Mouse (Mus musculus) monocyte, adult 2 months (primary cell): Measurements from ENCODE around the gene Scarb2.

Source experiments
- DNase-seq, 2 experiments: peaks; one replicate each; pipeline ENCODE4 v3.0.0; 2022; ENCODE audit warnings: low spot score in 2 of 2, low read depth in 1 of 2

Scarb2 gene

DNA sequence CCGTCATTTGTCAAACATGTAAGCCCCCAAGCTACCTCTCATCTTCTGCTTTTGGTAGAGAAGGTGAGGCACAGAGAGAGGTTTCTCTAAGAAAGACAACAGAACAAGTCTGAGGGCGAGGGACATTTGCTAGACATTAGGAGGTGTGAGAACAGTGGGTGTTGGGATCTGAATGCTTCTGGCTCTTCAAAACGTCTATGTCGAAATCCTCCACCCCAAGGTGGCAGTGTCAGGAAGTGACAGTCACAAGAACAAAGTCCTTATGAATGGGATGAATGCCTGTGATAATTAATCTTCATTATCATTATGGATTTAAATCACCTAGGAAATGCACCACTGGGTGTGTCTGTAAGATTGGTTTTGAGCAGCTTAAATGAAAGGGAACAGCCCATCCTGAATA lies 11.3 kb downstream of the Scarb2 start:
- no peak for DNase-seq

DNA sequence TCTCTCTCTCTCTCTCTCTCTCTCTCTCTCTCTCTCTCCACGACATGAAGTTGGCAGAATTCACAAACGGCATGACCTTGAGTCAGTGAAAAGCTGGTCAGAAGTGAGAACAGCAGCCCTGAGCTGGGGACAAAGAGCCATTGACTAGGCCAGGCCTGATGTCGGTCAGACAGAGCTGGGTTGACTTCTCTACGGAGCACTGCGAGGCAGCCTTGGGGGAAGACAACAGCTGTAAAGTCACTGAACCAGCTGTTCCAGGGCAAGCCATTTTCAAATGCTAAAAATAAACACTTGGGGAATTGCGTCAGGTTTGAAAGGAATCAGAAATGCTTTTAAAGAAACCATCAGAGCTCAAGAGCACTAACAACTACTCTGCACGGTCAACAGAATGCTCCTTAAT lies 13.2 kb downstream of the Scarb2 start:
- no peak for DNase-seq

DNA sequence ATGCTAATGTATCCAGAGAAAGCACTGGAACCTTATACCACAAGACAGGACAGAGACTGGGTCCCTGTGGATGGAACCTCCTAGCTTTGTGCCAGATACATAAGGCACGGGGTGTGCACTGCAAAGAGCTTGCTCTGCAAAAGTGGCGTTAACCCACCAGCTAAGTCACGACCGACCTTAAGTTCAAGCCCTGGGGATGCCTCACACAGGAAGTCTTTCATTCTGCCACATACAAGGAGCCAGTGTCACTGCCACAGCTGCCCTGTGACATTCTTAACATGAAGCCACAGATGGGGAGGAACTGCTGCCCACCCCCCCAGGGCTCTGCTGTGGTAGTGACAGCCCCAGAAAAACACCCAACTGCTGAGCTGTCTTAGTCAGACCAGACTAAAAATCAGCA lies 15.9 kb downstream of the Scarb2 start:
- DNase-seq: no peak

DNA sequence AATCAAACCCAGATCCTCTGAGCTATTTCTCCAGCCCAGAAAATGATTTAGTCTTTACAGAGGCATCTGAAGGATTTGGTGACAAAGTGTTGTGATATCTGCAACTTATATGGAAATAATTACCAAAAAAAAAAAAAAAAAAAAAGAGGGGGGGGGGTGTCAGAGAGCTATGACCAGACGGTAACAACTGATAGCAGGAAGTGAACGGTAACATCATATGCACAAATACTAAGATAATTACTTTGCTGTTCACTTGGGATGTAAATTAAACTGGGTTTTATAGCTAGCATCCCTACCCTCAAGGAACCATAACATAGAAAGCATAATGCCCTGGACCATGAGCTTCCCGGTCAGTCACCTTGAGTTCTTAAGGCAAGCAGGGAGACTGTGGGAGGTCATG lies 16.3 kb downstream of the Scarb2 start:
- DNase-seq: no peak

DNA sequence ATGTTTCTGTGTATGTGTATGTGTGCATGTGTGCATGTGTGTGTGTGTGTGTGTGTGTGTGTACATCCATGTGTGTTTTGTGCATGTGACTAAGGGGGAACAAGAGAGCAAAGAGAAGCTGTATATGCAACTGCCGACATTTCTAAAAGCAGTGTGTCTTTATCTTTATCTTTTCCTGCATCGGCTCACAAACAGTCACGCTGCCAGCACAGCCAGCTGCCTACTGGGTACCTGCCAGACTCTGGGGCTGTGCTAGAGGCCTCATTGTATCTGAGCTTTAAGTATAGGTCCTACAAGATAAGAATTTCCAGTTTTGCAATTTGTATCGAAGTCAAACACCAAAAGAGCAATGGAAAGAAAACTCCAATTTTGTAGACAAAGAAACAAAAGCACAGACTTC lies 17.1 kb downstream of the Scarb2 start:
- DNase-seq: no peak

DNA sequence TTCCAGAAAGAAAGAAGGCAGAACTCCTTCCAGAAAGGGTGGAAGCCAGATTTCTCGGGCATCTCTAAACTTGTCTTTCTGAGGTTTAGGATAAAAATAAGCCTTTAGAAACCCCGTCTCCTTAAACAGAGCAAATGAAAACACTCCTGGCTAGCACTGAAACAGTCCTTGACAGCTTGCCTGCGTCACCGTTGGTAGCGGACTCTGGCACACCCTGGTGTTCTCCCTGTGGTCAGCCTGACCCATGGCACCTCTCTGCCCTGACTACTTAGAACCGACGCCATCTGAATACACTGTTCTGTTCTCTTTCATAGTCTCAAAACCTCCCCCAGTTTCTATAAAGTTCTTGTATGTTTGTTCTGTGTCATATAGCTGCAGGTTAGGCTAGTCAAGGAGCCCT lies 17.7 kb downstream of the Scarb2 start:
- DNase-seq: no peak

DNA sequence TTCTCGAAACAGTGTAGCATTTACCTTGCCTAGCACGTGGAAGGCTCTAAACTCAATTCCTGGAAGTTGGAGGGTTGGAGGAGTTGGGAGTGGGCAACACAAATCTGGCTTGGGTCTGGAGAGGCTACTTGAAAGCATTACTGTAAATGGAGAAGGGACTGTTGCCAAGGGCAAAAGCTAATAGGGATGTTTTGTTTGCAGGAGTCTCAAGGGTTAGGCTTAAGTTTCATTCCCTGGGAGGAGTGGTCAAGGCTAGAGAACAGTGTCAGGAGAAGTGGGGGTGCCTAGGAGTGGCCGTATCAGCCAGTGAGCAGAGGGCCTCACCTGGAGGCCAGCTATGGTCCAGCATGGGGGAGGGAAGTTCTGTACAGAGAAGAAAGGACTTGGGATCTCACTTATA lies 18.2 kb downstream of the Scarb2 start:
- DNase-seq: no peak

DNA sequence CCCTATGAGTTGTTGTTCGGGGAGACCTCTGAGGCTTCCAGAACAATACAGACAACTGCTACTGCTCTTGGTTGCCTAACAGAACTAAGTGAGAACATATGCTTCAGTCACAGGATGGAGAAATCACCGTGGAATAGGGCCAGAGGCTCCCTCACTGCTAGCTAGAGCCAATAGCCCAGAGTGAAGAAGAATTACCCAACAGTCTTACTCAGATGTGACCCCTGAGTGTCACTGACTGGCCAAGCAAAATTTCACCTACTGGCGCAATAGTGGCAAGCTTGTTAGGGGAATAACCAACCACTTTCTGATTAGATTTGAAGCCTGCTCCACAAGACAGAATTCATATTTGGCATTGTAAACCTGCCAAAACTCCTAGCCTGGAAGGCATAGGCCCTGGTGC lies 19.9 kb downstream of the Scarb2 start:
- DNase-seq: no peak

DNA sequence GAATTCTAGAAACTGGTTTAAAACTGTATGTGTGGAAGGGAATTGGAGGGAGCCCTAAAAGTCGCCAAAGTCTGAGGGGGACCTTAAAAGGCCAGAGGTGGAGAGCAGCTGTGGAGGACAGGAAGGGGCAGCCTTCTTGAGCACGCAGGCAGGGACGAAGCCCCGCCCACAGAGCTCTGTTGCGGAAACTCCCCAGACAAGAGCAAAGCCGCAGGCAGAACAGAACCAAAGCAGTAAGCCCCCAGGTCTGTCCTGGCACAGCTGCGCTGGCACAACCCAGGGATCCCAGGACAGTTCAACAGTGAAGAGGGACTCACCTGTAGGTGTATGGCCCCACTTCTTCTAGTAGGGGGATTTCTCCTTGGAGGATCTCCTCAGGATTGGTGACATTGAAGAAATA lies 21.8 kb downstream of the Scarb2 start:
- no peak for DNase-seq

DNA sequence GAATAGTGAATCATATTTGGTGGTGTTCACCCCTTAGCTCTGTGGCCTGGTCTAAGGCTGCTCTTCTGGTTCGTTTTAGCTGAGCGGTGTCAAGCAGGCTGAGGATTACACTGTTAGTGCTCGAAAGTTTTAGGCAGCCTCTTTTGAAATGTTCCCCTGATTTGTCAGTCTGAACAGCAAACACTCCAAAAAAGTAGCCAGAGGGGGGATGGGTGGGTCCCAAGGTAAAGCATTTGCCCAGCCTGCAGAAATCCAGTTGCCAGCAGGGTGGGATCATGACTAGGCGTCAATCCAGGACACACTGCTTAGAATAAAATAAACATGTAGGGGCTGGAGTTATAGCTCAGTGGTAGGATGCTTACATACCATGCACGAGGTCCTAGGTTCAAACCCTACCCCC lies 33.8 kb downstream of the Scarb2 start:
- no peak for DNase-seq

DNA sequence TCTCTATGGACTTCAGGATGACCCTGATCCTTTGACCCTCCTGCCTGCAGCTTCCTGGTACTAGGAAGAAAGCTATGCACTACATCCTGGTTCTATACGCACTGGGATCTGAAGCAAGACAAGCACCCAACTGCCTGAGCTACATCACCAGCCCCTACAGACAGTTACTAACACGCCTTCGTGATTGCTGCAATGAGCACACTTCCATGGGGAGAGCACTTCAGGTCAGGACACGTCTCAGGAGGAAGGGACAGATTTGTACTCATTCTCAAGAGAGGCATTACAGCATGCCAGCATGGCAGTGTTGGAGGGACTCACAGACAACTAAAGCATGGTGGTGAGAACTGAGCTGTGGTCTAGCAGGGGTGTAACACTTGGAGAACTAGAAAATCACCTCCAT lies 35.1 kb downstream of the Scarb2 start:
- no peak for DNase-seq

DNA sequence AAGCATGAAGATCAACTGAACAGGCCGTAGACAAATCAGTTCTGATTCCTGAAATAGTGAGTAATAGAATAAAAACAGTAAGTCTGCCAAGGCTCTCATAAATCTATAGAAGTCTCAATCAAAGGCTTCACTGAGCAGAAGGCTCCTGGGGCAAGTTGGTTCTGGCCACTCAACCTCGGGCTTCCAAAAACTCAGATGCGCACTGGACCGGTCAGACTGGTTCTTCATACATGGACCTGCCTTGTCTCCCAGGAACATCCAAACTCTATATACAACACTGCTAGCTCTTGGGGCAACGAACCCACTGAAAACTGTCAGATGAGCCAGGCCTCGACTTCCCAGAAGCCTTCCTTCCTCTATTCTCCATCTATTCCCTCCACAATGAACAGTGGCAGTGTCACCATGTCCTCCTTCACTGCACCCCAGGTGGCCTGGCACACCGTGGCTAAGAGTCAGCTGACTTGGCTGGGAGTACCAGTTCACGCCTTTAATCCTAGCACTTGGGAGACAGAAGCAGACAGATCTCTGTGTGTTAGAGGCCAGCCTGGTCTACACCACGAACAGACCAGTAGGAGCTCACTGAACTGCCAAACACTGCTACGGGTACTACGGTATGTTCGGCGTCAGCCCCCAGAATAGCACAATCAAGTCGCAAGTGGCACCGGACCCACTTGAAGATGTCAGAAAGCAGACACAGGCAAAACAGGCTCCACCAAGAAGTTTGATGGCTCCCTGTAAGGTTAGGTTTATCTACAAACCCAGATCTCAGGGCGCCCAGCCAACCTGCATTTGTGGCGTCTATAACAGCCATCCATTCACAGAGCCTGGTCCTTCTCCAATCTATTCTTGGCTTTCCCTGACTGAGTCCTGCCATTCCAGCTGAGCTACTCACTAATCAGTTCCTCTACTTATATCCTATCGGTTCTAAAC lies 37.2 kb downstream of the Scarb2 start:
- no peak for DNase-seq

DNA sequence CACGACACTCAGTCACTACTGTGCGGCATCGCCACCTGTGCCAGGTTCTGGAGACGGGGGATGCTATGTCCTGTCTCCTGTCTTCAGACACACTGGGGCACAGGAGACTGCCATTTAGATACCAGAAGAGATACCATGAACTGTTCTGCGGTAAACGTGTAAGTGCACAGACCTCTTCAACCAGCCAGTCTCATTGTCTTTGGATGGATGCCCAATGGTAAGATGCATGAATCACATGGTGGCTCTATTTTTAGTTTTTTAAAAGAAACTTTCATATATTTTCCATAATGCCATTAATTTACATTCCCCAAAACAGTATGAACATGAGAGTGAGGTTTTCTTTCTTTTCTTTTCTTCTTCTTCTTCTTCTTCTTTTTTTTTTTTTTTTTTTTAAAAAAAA lies 38.4 kb downstream of the Scarb2 start:
- DNase-seq: no peak

DNA sequence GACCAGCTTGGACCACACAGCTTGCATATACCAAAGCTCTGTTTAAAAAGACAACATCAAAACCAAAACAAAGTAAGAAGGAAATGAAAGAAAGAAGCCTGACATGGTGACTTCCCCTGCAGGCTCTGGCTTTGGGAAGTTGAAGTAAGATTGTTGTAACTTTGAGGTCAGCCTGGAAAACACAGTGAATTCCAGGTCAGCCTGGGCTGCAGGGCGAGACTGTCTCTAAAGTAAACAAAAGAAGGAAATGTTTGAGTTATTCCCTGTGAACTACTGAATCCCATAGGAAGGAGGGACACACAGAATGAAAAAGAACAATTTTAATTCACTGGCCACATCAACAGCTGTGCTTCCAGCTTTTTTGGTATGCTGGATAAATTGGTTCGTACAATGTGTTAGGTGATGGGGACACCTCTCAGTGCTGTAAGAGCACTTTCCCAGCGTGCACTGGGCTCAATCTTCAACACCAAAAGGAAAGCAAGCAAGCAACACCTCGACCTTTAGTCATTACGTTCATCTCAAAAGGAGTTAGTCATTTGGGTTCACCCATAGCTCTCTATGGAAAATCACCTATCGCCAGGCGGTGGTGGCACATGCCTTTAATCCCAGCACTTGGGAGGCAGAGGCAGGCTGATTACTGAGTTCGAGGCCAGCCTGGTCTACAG lies 39.4 kb downstream of the Scarb2 start:
- DNase-seq: no peak

DNA sequence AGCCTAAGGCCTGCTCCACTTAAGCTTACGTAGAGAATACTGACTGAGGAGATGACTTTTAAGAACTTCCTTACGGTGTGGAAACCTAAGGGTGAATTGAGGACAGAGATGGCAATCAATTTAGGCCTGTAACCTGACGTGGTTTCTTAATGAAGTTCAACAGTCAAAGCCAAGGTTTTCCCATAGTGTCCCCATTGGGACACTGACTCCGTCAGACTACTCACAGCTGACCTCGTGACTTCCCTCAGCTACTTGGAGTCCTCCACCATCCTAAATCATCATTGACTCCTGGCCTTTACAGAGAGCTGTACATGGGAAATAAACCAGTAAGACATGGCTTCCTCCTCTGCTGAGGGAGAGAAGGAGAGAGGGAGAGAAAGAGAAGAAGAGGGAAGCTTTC lies 41.1 kb downstream of the Scarb2 start:
- no peak for DNase-seq

DNA sequence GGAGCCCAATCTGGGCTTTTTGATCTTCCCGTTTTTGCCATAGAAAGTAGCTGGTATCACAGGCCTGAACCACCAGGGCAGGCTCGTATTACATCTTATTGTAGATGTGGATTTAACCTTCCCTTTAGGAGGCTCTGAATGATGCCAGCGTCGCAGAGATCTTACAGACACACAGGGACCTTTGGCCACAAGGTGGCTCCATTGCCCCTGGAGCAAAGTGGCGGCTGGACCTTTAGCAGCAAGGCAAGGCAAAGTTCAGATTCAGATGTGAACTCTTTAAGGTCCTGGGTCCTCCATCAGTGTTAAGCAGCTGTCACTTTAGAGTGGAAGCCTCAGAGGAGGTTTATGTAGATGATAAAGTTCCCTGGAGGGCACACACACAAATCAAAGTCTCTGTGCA lies 45.3 kb downstream of the Scarb2 start:
- no peak for DNase-seq

DNA sequence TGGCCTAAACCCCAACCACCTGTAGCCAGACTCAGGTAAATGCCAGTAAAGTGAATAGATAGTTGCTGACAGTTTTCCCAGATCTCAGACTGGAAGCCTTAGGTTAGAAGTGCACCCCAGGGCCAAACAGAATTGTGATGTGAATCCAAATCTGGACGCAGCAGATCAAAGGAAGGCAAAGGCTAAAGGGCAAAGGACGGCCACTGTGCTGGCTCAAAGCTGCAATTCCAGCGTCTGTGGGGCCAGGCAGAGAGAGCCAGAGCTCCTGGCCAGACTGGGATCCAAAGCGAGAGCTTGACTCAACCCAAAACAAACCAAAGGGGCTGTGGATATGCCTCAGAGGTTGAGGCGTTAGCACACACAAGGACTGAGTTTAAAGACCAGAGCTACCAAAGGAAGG lies 47.9 kb downstream of the Scarb2 start:
- DNase-seq: no peak

DNA sequence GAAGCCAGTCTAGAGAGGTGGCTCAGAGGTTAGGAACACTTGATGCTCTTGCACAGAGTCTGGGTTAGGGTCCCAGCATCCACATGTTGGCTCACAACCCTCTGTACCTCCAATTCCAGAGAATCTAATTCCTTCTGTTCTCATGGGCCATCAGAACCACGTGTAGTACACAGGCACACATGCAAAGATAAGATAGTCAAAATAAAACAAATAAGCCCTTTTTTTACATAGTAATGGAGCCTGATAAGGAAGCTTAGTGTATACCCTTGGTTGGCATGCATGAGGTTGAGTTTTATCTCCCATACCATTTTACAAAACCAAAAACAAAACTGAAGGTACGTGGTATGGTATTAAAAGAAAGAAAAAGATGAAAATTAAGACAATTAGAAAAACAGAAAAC lies 49.2 kb downstream of the Scarb2 start:
- DNase-seq: no peak

DNA sequence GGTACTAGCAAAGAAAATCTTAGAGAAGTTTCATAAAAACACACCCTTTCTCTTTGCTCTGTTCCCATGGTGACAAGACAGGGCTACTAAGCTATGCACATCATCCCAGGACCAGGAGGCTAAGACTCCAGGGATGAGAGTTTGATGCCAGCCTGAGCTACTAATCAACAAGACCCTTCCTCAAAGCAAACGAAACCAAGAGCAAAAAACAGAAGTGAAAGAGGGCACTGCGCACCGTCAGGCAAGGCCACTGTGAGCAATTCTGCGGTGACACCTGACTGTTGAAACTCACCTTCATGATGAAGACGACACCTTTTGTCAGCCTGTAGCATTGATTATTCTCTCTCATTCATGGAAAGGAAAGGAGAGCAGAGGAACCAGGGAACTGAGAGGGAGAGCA lies 53.8 kb downstream of the Scarb2 start:
- DNase-seq: no peak

DNA sequence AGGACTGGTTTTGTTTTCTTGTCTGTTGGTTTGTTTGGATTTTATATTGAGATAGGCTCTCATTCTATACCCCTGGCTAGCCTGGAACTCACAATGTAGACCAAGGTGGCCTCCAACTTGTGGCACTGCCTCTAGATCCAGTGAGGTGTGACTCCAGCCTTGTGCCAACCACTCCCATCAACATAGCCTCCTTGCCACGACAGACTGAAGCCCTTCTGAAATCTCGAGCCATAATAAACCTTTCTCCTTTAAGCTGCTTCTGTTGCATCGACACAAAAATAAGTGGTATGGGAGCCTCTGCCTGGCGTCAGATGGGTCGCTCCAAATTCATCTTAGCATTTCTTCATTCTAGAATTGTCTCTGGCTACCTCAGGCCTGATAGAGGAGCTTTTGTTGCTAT lies 59.9 kb downstream of the Scarb2 start:
- DNase-seq: no peak

DNA sequence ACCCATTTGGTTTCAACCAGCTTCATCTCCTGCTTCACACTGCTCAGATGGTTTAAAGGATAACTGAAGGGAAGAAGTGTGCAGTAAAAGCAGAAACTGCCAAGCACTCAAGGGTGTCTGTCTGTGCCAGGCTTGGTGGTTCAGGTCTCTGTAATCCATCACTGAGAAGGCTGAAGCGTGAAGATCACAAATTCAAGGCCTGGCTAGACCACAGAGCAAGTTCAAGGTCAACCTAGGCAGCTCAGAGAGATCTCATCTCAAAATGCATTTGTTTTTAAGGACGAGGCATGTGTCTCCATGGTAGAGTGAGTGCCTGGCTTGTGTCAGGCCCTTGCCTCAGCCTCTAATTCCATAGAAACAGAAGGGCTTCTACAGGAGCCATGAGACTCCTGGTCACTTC lies 61.6 kb downstream of the Scarb2 start:
- DNase-seq: no peak

DNA sequence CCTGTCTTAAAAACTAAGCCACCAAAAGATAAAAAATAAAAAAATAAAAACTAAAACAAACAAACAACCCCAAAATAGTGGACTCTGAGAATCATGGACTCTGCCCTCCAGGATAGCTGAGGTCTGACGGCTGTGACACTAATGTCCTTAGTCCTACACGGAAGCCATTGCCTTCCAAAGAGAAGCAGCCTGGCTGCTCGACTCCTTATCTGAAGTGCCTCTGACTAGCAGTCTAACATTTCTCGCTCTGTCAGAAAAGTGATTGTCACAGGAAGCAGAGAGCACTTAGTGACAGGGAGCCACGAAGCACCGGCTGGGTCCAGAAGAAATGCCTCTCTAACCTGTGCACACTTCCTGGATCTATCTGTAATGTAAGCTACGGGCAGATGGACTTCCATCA lies 63.7 kb downstream of the Scarb2 start:
- no peak for DNase-seq

DNA sequence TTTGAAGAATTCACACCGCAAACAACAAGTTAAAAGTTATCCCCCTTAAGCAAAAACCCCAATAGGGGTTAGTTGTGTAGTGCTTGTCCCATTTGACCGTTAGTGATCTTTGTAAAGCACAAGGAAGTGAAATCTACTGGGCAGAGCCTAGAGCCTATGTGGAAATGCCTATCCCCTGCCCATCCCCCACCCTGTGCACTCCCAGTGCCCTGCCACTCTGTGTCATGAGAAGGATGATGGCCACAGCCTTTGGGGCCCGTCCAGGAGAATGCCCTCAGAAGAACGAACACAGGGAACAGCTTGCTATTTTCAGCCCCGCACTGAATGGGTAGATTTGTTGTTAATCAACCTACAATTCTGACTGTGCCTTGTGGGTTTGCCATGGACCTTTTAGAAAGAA lies 65.1 kb downstream of the Scarb2 start:
- DNase-seq: peak; percentile 76 to 78
